ENCODE assay signal across 8 mouse cellular contexts in genomic region chr15:101253886-101254795, GRCm38 (mm10). TPM values are rescaled to one million over a fixed set of nuclear protein-coding genes. Genes with fewer than 3 reads are reported as not detected.
DNase-seq lines count a peak whose midpoint lies in the region; ATAC-seq and TF ChIP-seq lines count a peak whose summit lies in the region.

Gene Nr4a1 (plus strand): TSS chr15:101254269.

- peak within 1 kb of the TSS; percentile 91 for H3K4me2 ChIP-seq in forebrain, embryonic 14.5 days (ENCODE audit: low read length)
- H3K4me2 ChIP-seq in lung, embryonic 14.5 days = peak within 1 kb of the TSS; percentile 88

- intact Hi-C loops in heart, postnatal 10 days (cut with DNase I) = no loop called here

- 1% methylated on average over 52 of the region's 82 CpGs for WGBS in forebrain, embryonic 14.5 days
- WGBS in lung, embryonic 14.5 days = 1% methylated on average over 81 of the region's 82 CpGs

- H3K9me3 ChIP-seq in E14TG2a.4 (ENCODE audit: low read length) = no peaks in the 10 kb centered on the region
- H3K9me3 ChIP-seq in forebrain, embryonic 14.5 days (replicated peaks; ENCODE audit: control insufficient read depth, low read length) = no peaks in the 10 kb centered on the region
- no peaks in the 10 kb centered on the region for H3K9me3 ChIP-seq in lung, embryonic 14.5 days (ENCODE audit: low read depth, low read length)

- H3K27me3 ChIP-seq in E14TG2a.4 (ENCODE audit: insufficient read depth, low read length) = no peaks in the 10 kb centered on the region
- no peaks in the 10 kb centered on the region for H3K27me3 ChIP-seq in forebrain, embryonic 14.5 days (replicated peaks; ENCODE audit: control insufficient read depth, insufficient read depth, low read length)
- H3K27me3 ChIP-seq in lung, embryonic 14.5 days (ENCODE audit: insufficient read depth, low read length) = no peaks in the 10 kb centered on the region

- peak within 1 kb of the TSS; percentile 81 for H3K9ac ChIP-seq in forebrain, embryonic 14.5 days (ENCODE audit: low read length)
- H3K9ac ChIP-seq in lung, embryonic 14.5 days = peak within 1 kb of the TSS; percentile 80

- peak within 1 kb of the TSS; percentile 85 for H3K4me3 ChIP-seq in E14TG2a.4 (replicated peaks; ENCODE audit: low read length)
- H3K4me3 ChIP-seq in forebrain, embryonic 14.5 days (ENCODE audit: low read depth, low read length) = peak within 1 kb of the TSS; percentile 58
- H3K4me3 ChIP-seq in lung, embryonic 14.5 days (ENCODE audit: low read depth, low read length) = peak within 1 kb of the TSS; percentile 66

- peaks cover 72% of the 10 kb centered on the region for H3K4me1 ChIP-seq in E14TG2a.4 (replicated peaks; ENCODE audit: low read depth, low read length)
- H3K4me1 ChIP-seq in forebrain, embryonic 14.5 days (ENCODE audit: control insufficient read depth, insufficient read depth, low read length) = 0 out of 2 replicates have a peak, but pooled peaks cover 3% of the 10 kb centered on the region
- no peaks in the 10 kb centered on the region for H3K4me1 ChIP-seq in lung, embryonic 14.5 days (ENCODE audit: insufficient read depth)

- TF ChIP-seq CTCF in E14TG2a.4 (conservative IDR thresholded peaks at IDR 0.05; ENCODE audit: low read length) = no peak
- TF ChIP-seq CTCF in lung, embryonic 14.5 days (IDR thresholded peaks at IDR 0.05; ENCODE audit: low read depth) = no peak

- H3K36me3 ChIP-seq in E14TG2a.4 (ENCODE audit: insufficient read depth, low read length) = peaks cover 12% of the 10 kb centered on the region; the same call in 1 of the 2 replicates
- no peaks in the 10 kb centered on the region for H3K36me3 ChIP-seq in forebrain, embryonic 14.5 days (ENCODE audit: control insufficient read depth, insufficient read depth, low read length)
- H3K36me3 ChIP-seq in lung, embryonic 14.5 days (ENCODE audit: insufficient read depth) = no peaks in the 10 kb centered on the region

- H3K27ac ChIP-seq in forebrain, embryonic 14.5 days (ENCODE audit: low read depth, low read length) = no peak within 1 kb of the TSS
- H3K27ac ChIP-seq in lung, embryonic 14.5 days (ENCODE audit: low read depth) = peak within 1 kb of the TSS; percentile 77; the same call in 1 of the 2 replicates

- peak; percentile 90 for DNase-seq in brain, adult 2 months (ENCODE audit: low read depth, low spot score)
- DNase-seq in forebrain, embryonic 14.5 days (ENCODE audit: low spot score) = peak; percentile 73
- peak; percentile 86 to 89 for DNase-seq in heart, postnatal 10 days
- DNase-seq in kidney, postnatal 36 days = peak; percentile 88 to 89
- peak; percentile 88 for DNase-seq in lung, embryonic 14.5 days
- DNase-seq in thymus, postnatal 14 days = peak; percentile 80

- ATAC-seq in forebrain, embryonic 14.5 days = peak; percentile 76
- peak; percentile 74 for ATAC-seq in lung, embryonic 14.5 days (ENCODE audit: insufficient read depth)
- peak; percentile 27 for ATAC-seq in neutrophil, adult 5-6 weeks (ENCODE audit: extremely low read depth, insufficient number of reproducible peaks, low FRiP score, poor library complexity, severe bottlenecking)

RNA-seq across cellular contexts. Expression of gene Nr4a1, which starts in this region (rescaled TPM):
- 2.1 and 2.9 TPM in 2 replicates for polyA plus RNA-seq in forebrain, embryonic 14.5 days (2014; fragmentation: Nextera tagmentation; extraction: Ambion mirVana)
- total RNA-seq in heart, postnatal 10 days (2021) = 10 to 100 TPM; 16.8 to 20.4 TPM
- 8.8 TPM in 2 replicates for polyA plus RNA-seq in lung, embryonic 14.5 days (2014; fragmentation: Nextera tagmentation; extraction: Ambion mirVana)
- 185 and 187 TPM in 2 replicates for total RNA-seq in neutrophil, adult 5-6 weeks (2017)
